Mouse (Mus musculus) macrophage (primary cell): Measurements from ENCODE around the gene Lypd6b. TPM values are rescaled to one million over a fixed set of nuclear protein-coding genes. Genes with fewer than 3 reads are reported as not detected.

Source experiments
- H3K27ac ChIP-seq: fragments of 350-480 bp; formaldehyde crosslinking; 2 replicates; pipeline ENCODE4 v1.9.0; 2021
- H3K36me3 ChIP-seq: fragments of 350-480 bp; formaldehyde crosslinking; 2 replicates; pipeline ENCODE4 v1.9.0; 2021; ENCODE audit errors: inconsistent target
- H3K4me3 ChIP-seq: fragments of 350-480 bp; formaldehyde crosslinking; 2 replicates; pipeline ENCODE4 v1.9.0; 2021; ENCODE audit errors: inconsistent target
- H3K79me2 ChIP-seq: fragments of 350-480 bp; formaldehyde crosslinking; 2 replicates; pipeline ENCODE4 v1.9.0; 2021; ENCODE audit errors: inconsistent target
- WGBS: methylation state at CpG from one replicate; pipeline ENCODE4 v1.1.7; 2026; ENCODE audit warnings: inconsistent platforms; ENCODE audit not compliant: missing documents; 5-methylcytosine and 5-hydroxymethylcytosine counted together
- polyA plus RNA-seq: library from polyadenylated mRNA; stranded (reverse); fragments of 250-400 nt; gene quantifications from 3 replicates; pipeline ENCODE4 v1.2.4, GENCODE M21; 2018; ENCODE audit warnings: inconsistent platforms

Gene Lypd6b
- polyA plus RNA-seq, 1 experiment from 2014 or later: not detected

DNA sequence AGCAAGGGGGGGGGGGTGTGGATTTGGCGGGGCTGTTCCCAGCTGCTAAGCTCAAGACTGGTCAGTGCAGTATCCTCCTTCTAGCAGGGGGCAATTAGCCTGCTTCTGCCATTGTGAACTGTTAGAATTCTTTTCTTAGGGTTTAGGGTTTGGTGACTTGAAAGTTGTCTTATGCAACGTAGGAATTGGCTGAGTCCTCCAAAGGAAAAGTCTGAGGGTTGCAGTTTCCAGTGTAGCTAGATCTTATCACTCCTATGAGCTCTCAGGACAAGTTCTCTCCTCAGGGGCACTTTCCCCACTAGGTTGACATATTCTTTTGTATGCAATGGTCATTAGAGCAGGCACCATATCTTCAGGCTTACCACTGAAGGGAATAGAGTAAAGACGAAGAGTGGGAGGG, 1.2 kb downstream of the Lypd6b start:
- no peak overlapping the region for H3K4me3 ChIP-seq
- no peak overlapping the region for H3K27ac ChIP-seq
- H3K36me3 ChIP-seq: no peaks in the 10 kb centered on the region
- 13% methylated on average over 3 of the region's 3 CpGs for WGBS
- no peaks in the 10 kb centered on the region for H3K79me2 ChIP-seq

DNA sequence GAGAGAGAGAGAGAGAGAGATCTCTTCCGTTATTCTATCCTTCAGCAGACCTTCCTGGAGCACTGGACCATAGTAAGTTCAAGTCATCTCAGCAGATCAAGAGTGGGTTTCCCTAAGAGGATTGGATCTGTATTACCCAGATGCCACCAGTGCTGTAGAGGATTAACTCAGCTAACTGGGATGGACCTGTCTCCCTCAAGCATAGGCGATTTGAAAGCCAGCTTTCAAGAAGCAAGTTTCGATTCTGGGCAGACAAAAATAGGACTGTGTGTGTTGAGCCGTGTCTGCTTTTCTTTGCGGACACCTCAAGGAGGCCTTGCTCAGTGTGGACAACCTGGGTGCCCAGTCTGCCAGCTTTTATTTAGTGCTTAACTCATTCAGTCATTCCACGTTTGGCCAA, 1.6 kb downstream of the Lypd6b start:
- H3K4me3 ChIP-seq: no peak overlapping the region
- no peaks in the 10 kb centered on the region for H3K36me3 ChIP-seq
- 62% methylated on average over 6 of the region's 6 CpGs for WGBS
- H3K27ac ChIP-seq: no peak overlapping the region
- H3K79me2 ChIP-seq: no peaks in the 10 kb centered on the region

DNA sequence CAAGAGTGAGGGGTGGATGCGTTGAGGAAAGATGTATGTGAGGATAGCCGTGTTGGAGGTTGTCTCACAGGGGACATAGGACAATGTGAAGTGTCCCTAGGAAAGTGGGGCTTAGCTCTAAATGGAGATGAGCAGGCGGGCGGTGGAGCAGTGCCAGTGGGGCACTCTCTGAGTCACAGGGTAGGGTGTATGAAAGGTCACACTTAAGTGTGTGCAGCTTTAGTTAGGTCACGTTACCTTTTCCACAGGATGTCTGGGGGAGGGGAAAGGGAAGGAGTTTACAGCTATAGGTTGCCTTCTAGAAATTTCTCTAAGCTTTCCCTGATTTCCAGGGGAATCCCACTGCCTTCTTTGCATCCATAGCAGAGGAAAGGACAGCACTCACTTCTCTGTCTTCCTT, 2.0 kb downstream of the Lypd6b start:
- no peak overlapping the region for H3K27ac ChIP-seq
- no peaks in the 10 kb centered on the region for H3K79me2 ChIP-seq
- H3K4me3 ChIP-seq: no peak overlapping the region
- 83% methylated on average over 5 of the region's 5 CpGs for WGBS
- H3K36me3 ChIP-seq: no peaks in the 10 kb centered on the region

DNA sequence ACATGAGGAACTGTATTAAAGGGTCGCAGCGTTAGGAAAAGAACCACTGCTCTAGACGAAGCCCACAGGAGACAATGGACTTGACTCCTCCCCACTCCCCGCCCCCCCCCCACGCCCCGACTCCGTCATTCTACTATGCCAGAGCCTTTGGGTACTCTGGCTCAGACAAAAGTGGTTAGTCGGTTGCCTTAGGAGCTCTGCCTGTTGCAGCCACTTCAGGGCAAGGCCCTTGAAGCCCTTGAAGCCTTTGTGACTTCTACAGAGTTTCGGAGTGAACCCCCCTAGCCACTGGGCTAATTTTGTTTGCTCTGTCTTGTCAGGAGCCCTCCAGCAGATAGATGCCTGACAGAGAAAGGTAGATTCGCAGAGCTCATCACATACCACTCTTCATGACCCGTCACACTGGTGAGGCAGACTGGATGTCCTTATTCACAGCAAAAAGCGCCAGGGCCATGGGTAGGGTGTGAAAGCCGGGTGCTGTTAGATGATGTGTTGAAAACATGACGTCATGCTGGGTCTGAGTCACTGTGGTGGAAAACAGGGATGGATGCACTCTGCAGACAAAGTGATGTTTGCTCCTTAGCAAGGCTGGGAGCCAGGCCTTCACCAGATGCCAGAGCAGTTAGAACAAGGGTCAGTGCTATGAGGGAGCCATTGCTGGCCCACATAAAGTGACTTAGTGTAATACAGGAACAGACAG, 10.1 kb downstream of the Lypd6b start:
- Histone ChIP-seq H3K79me2 (no peaks in the 10 kb centered on the region), H3K4me3 (no peak overlapping the region), H3K36me3 (no peaks in the 10 kb centered on the region), H3K27ac (no peak overlapping the region)
- 87% methylated on average over 14 of the region's 14 CpGs for WGBS

DNA sequence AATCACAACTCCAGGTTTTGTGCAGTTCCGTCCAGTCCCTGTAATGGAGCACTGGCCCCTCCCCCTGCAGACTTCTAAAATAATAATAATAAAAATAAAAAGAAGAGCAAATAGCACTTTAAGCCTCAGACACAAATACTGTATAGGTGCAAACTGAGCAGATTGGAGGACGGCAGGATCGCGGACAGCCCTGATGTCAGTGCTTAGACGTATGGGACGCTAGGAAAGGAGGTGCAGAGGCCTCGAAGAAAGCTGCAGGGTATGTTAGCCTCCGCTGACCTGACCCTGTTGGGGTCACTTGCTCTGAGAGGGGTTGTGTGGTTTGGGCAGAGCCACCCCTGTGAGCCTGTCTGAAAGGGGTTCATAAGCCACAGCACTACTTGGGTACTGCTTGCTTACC, 17.0 kb downstream of the Lypd6b start:
- Histone ChIP-seq H3K36me3 (no peaks in the 10 kb centered on the region), H3K79me2 (no peaks in the 10 kb centered on the region), H3K27ac (no peak overlapping the region), H3K4me3 (no peak overlapping the region)
- WGBS: 89% methylated on average over 8 of the region's 8 CpGs

DNA sequence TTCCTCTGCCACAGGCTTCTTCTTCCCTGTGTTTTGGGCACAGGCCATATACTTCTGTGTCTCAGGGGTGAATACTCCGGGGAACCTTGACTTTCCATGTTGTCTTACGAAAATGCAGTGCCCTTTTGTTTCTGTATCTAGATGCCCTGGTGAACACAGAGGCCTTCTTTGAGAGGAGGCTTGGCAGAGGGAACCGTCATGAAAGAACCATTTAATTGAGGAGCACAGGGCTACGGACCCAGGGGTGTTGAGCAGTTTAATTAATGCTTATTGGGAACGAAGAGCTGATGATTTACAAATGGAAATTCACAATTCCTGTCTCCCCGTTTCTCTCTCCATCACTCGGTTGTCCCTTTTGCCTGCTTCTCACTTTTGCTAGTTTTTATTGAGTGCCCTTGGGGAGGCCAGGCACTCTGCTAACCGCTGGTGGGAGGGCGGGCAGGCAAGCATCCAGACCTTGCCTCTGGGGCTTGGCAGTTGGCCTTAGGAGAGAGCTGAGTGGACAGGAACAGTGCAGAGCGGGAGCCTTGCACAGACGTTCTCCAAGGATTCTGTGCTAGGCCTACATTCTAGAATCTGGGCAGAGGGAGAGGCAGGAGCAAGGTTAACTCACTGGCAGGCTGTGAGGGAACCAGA, 18.4 kb downstream of the Lypd6b start:
- Histone ChIP-seq H3K27ac (no peak overlapping the region), H3K36me3 (no peaks in the 10 kb centered on the region), H3K79me2 (no peaks in the 10 kb centered on the region), H3K4me3 (no peak overlapping the region)
- WGBS: 91% methylated on average over 11 of the region's 11 CpGs

DNA sequence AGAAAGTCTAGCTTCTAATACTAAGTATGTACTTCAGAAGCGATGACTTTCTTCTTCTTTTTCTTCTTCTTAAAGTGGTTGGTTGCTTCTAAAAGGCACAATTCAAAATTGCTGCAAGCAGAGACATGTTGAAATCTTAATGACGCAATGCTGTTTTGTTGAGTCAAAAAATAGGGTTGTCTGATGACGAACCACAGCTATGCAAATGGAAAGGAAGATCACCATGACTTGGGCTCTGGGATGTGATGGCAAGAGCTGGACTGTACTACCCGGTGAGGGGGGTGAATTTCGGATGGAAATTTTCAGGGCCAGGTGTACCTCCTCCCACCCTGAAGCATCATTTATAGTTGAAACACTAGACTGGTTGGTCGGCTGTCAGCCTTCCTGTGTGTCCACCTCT, 22.0 kb downstream of the Lypd6b start:
- WGBS: 43% methylated on average over 6 of the region's 6 CpGs
- H3K36me3 ChIP-seq: no peaks in the 10 kb centered on the region
- H3K4me3 ChIP-seq: no peak overlapping the region

DNA sequence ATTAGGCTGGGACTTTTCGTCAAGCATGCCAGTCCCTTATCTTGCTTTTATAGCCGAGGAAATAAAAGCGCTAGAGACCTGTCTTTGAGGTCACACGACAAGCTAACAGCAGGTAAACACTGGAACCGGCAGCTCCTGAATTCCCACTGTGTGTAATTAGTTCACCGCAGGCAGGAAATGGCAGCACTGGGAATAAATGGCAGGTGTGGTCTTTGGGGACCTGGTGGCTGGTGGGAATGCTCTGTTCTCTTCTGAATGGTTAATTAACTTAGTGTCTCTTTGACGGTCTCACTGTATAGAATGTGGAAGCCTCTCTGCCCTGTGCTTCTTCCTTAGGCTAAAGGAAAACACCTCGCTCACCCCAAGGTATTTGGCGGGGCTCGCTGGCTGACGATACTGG, 23.9 kb downstream of the Lypd6b start:
- no peaks in the 10 kb centered on the region for H3K79me2 ChIP-seq
- H3K27ac ChIP-seq: no peak overlapping the region
- H3K36me3 ChIP-seq: no peaks in the 10 kb centered on the region
- WGBS: 39% methylated on average over 11 of the region's 11 CpGs
- H3K4me3 ChIP-seq: no peak overlapping the region

More for the DNA sequence above, 22.0 kb downstream of the Lypd6b start:
- Histone ChIP-seq H3K79me2 (no peaks in the 10 kb centered on the region), H3K27ac (no peak overlapping the region)

DNA sequence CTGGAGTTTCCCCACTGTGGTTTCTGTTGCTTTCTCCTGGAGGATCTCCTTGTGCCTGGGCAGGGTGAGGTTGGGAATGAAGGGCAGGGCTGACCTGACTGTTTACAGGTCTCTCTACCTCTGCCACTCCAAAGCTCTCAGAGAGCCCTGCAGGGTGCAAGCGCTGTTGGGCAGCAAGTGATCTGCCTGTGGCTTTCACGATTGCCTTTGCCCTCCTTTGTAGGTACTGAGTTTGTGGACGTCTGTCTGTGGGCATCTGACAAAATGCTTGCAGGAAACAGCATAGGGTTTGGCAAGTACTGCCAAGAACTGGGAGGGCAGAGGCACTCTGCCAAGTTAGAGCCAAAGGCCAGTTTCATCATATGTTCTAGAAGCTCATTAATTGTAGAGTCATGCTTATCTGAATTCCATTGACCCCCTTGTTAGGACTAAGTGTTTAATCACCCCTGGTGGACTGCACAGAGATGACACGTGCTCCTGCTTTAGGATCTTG, 24.4 kb downstream of the Lypd6b start:
- Histone ChIP-seq H3K4me3 (no peak overlapping the region), H3K36me3 (no peaks in the 10 kb centered on the region), H3K27ac (no peak overlapping the region), H3K79me2 (no peaks in the 10 kb centered on the region)
- 19% methylated on average over 4 of the region's 4 CpGs for WGBS

DNA sequence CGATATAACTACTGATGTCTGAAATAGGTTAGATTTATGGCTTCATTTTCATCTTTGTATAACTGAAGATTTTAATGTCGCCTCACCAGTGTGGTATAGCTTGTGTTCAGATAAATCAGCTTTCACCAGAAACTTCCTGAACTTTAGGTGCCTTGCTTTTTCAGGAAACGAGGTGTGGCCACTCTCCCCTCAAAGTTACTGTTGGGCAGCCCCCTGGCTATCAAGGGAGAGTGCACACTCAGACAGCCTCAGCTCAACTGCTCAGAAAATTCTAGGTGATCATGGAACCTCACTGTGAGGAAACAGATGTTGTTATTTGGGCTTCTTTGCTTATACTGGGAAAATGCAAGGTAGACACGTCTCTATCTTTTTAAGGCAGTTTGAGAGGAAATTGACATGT, 25.7 kb downstream of the Lypd6b start:
- Histone ChIP-seq H3K27ac (no peak overlapping the region), H3K36me3 (no peaks in the 10 kb centered on the region), H3K4me3 (no peak overlapping the region), H3K79me2 (no peaks in the 10 kb centered on the region)
- 46% methylated on average over 4 of the region's 4 CpGs for WGBS

DNA sequence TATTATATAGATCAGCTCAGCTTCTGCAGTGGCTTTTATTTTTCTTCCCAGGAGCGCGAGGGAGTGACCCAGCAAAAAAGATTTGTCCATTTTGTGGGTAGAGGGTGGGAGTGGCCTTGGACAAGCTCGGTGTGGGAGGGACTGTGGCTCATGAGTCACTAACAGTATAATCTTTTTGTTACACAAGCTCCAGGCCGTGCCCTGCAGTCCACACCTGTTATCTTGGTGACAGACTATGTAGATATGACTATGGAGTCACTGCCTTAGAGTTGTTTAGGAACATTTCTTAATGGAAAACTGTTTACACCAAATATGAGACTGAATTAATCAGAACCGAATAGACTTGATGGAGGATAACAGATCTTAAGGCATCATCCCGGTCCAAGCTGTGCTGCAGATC, 26.5 kb downstream of the Lypd6b start:
- H3K79me2 ChIP-seq: no peaks in the 10 kb centered on the region
- no peak overlapping the region for H3K4me3 ChIP-seq
- WGBS: 12% methylated on average over 6 of the region's 6 CpGs
- H3K27ac ChIP-seq: no peak overlapping the region
- H3K36me3 ChIP-seq: no peaks in the 10 kb centered on the region

DNA sequence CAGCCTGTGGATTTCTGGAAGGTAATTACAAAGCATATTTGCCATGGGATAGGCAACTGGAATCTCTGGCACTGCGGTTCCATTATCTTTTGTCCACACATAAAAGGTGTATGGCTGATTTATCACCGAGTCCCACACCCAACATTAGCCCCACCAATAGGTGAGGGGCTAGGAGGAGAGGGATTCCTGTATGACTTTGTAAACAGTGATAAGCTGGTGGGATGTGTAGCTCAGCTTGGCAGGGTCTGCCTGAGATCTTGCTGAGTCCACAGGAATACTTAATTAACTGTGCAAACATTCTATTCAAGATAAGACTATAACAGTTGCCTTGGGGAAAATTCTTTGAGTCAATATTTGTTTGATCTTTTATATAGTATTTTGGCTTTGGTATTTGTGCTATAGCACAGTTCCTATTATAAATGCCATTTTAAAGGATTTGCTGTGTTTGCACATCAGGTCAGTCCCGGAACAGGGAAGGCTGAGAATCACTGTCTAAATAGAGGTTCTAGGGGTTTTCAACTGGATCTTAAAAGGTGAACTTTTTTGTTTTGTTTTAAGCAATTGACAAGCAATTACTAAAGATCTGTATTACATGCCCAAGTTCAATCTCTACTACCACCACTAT, 28.3 kb downstream of the Lypd6b start:
- Histone ChIP-seq H3K36me3 (no peaks in the 10 kb centered on the region), H3K4me3 (no peak overlapping the region), H3K79me2 (no peaks in the 10 kb centered on the region), H3K27ac (no peak overlapping the region)
- 97% methylated on average over 3 of the region's 3 CpGs for WGBS

DNA sequence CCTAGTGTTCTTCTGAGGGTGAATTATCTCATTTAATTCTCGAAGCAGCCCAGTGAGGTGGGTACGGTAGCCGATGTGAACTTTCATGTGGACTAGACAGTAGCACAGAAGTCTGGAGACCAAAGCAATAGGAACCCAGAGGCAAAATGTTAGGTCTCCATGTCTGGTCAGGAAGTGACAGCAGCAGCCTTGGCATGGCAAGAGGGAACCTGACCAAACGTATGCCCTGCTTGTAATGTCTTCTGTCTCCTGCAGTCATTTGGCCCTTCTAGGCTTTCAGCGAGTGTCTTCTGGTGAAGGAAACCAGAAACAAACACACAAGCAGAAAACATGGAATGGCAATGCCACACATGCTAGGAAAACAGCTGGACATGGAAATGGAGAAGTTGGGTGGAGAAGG, 29.1 kb downstream of the Lypd6b start:
- no peak overlapping the region for H3K4me3 ChIP-seq
- H3K36me3 ChIP-seq: no peaks in the 10 kb centered on the region
- no peak overlapping the region for H3K27ac ChIP-seq
- 81% methylated on average over 5 of the region's 5 CpGs for WGBS
- no peaks in the 10 kb centered on the region for H3K79me2 ChIP-seq

DNA sequence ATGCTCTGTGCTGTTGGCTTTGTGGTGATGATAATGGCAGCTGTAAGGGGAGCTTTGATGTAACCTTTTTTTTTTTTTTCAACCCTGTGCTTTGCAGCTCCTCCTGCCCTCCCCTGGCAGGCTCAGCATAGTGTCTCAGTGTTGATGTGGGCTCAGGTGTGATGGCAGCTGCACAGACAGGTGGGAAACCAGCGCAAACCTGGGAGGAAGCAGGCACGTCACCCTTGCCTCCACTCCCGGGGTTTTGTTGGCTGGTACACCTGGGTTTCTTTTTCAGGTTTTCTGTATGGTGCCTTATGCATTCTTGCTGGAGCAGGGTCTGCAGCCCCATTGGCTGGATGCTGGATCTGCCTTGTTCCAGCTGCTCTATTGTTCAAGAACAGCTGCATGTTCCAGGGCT, 29.7 kb downstream of the Lypd6b start:
- H3K36me3 ChIP-seq: no peaks in the 10 kb centered on the region
- no peak overlapping the region for H3K4me3 ChIP-seq
- WGBS: 96% methylated on average over 3 of the region's 3 CpGs
- H3K27ac ChIP-seq: no peak overlapping the region
- no peaks in the 10 kb centered on the region for H3K79me2 ChIP-seq

DNA sequence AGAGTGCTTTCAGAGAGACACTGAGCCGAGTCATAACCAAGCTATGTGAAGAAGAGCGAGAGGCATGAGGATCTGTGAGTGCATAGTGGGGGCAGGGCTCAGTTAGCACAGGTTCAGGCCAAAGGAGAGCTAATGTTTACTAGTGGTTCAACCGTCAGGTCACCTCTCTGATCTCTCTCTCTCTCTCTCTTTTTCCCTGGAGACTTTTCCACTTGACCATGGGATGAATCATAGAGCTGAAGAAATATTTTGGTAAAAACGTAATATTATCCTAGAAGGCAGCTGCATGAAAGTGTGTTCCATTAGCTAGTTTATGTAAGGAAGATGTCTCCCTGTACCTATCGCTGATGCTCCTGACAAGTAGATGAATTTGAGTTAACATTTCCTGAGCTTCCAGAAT, 30.6 kb downstream of the Lypd6b start:
- no peaks in the 10 kb centered on the region for H3K79me2 ChIP-seq
- 91% methylated on average over 5 of the region's 5 CpGs for WGBS
- no peak overlapping the region for H3K27ac ChIP-seq
- no peaks in the 10 kb centered on the region for H3K36me3 ChIP-seq
- H3K4me3 ChIP-seq: no peak overlapping the region
